Mouse (Mus musculus): ENCODE measurements around the gene Zfp346.

DNA sequence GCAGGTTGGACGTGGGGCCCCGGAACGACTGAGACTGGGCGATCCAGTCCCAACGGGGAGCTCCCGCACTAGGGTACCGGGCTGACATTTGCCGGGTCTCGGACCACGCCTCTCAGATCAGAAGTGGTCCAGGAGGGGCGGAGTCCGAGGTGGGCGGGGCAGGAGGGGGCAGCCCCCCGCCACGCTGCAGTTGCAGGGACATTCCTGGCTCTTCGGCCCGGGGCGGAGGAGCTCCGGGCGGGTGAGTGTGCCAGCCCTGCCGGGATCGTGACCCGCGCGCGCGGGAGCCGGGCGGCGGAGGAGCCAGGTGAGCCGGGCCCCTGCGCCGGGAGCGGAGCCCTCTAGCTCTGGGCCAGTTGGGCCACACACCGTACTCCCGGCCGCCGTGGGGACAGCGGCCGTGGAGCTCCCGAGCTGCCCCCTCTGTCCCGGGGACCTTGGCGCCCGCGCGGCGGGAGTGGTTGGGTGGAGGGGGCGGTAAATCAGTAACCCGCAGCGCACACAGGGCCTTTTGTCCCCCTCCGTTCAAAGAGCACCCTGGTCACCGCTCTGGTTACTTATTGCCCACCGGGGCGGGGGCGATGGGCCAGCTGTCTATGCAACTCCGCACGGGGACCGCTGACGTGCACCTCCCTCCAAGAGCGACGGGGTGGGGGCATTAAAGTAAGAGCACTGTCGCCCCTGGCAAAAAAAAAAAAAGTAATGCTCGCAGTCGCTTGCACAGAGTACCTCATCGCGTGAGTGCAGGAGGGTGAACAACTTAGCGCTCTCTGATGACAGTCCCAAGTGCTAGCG is 47.7 kb downstream of the Zfp346 start, which contains the start of gene Fgfr4:
- TF ChIP-seq FLI1 (IDR thresholded peaks at IDR 0.05; ENCODE audit: low read length) = no peak
- no peak for TF ChIP-seq GATA1 (IDR thresholded peaks at IDR 0.05; ENCODE audit: borderline replicate concordance, low read length)

All from megakaryocyte, embryonic 14.5 days (primary cell).